Mouse (Mus musculus): Measurements from ENCODE around the gene Slco1a1. TPM values are rescaled to one million over a fixed set of nuclear protein-coding genes. Genes with fewer than 3 reads are reported as not detected.
"Not testable (repeated sequence)": the region's sequence is repeated elsewhere in the genome, so short reads cannot be mapped to it uniquely, and the experiment has no call there.

Gene Slco1a1
- polyA plus RNA-seq, 1 experiment from 2014 or later: 0.67 TPM

GRCm38 (mm10) chr6:141898197-141898596 is 48.6 kb downstream of the Slco1a1 start:
- no peaks in the 10 kb centered on the region for H3K36me3 ChIP-seq (replicated peaks; ENCODE audit: insufficient read depth, low read length)
- H3K27ac ChIP-seq (ENCODE audit: low read depth): no peak overlapping the region
- ATAC-seq: no peak
- no peaks in the 10 kb centered on the region for H3K9me3 ChIP-seq (ENCODE audit: low read length)
- 51% methylated on average over 2 of the region's 2 CpGs for WGBS (ENCODE audit: insufficient replicate concordance)
- H3K4me2 ChIP-seq (ENCODE audit: low read depth, low read length): no peak overlapping the region
- H3K9ac ChIP-seq (replicated peaks): no peak overlapping the region
- no peak overlapping the region for H3K4me3 ChIP-seq (ENCODE audit: low read depth, low read length)
- no peaks in the 10 kb centered on the region for H3K27me3 ChIP-seq (ENCODE audit: insufficient read depth, low read length)
- TF ChIP-seq CTCF (IDR thresholded peaks at IDR 0.05; ENCODE audit: low read depth) (no peak), EP300 (IDR thresholded peaks at IDR 0.05; ENCODE audit: low read depth) (no peak)
- H3K4me1 ChIP-seq (ENCODE audit: insufficient read depth): no peaks in the 10 kb centered on the region
- no peak for DNase-seq

GRCm38 (mm10) chr6:141889723-141890122 is 57.0 kb downstream of the Slco1a1 start:
- Histone ChIP-seq H3K4me3 (ENCODE audit: low read depth, low read length) (no peak overlapping the region), H3K9me3 (ENCODE audit: low read length) (no peaks in the 10 kb centered on the region), H3K36me3 (replicated peaks; ENCODE audit: insufficient read depth, low read length) (no peaks in the 10 kb centered on the region), H3K27ac (ENCODE audit: low read depth) (no peak overlapping the region), H3K9ac (replicated peaks) (no peak overlapping the region), H3K4me2 (ENCODE audit: low read depth, low read length) (no peak overlapping the region), H3K4me1 (ENCODE audit: insufficient read depth) (no peaks in the 10 kb centered on the region), H3K27me3 (ENCODE audit: insufficient read depth, low read length) (no peaks in the 10 kb centered on the region)
- TF ChIP-seq EP300 (IDR thresholded peaks at IDR 0.05; ENCODE audit: low read depth): no peak
- TF ChIP-seq CTCF (IDR thresholded peaks at IDR 0.05; ENCODE audit: low read depth): no peak
- ATAC-seq: no peak
- 51% methylated on average over 2 of the region's 2 CpGs for WGBS (ENCODE audit: insufficient replicate concordance)
- DNase-seq: no peak

- no peak overlapping the region for H3K4me2 ChIP-seq (ENCODE audit: low read depth, low read length)
- no peak for TF ChIP-seq EP300 (IDR thresholded peaks at IDR 0.05; ENCODE audit: low read depth)
- TF ChIP-seq CTCF (IDR thresholded peaks at IDR 0.05; ENCODE audit: low read depth): peak; percentile 43; the same call in 1 of the 2 replicates
- no peak overlapping the region for H3K27ac ChIP-seq (ENCODE audit: low read depth)
- DNase-seq (no peak), ATAC-seq (no peak)
- 57% methylated on average over 2 of the region's 2 CpGs for whole genome bisulfite sequencing (ENCODE audit: insufficient replicate concordance)
- H3K4me1 ChIP-seq (ENCODE audit: insufficient read depth): no peaks in the 10 kb centered on the region
- no peaks in the 10 kb centered on the region for H3K9me3 ChIP-seq (ENCODE audit: low read length)
- H3K9ac ChIP-seq (replicated peaks): no peak overlapping the region
- no peaks in the 10 kb centered on the region for H3K27me3 ChIP-seq (ENCODE audit: insufficient read depth, low read length)
- no peaks in the 10 kb centered on the region for H3K36me3 ChIP-seq (replicated peaks; ENCODE audit: insufficient read depth, low read length)
- H3K4me3 ChIP-seq (ENCODE audit: low read depth, low read length): no peak overlapping the region
These were observed 58.5 kb downstream of the Slco1a1 start for GRCm38 (mm10) chr6:141888248-141888647.

- 53% methylated on average over 1 of the region's 1 CpGs for WGBS (ENCODE audit: insufficient replicate concordance)
- no peaks in the 10 kb centered on the region for H3K27me3 ChIP-seq (ENCODE audit: insufficient read depth, low read length)
- no peaks in the 10 kb centered on the region for H3K9me3 ChIP-seq (ENCODE audit: low read length)
- no peak overlapping the region for H3K27ac ChIP-seq (ENCODE audit: low read depth)
- ATAC-seq (peak; percentile 33), DNase-seq (no peak)
- H3K36me3 ChIP-seq (replicated peaks; ENCODE audit: insufficient read depth, low read length): no peaks in the 10 kb centered on the region
- TF ChIP-seq CTCF (IDR thresholded peaks at IDR 0.05; ENCODE audit: low read depth): no peak
- TF ChIP-seq EP300 (IDR thresholded peaks at IDR 0.05; ENCODE audit: low read depth): no peak
- no peak overlapping the region for H3K9ac ChIP-seq (replicated peaks)
- no peaks in the 10 kb centered on the region for H3K4me1 ChIP-seq (ENCODE audit: insufficient read depth)
- H3K4me2 ChIP-seq (ENCODE audit: low read depth, low read length): no peak overlapping the region
- no peak overlapping the region for H3K4me3 ChIP-seq (ENCODE audit: low read depth, low read length)
These were observed 64.2 kb downstream of the Slco1a1 start for GRCm38 (mm10) chr6:141882581-141882980.

GRCm38 (mm10) chr6:141875742-141876141 is 71.0 kb downstream of the Slco1a1 start:
- DNase-seq; H3K9ac ChIP-seq (replicated peaks); H3K36me3 ChIP-seq (replicated peaks; ENCODE audit: insufficient read depth, low read length); H3K4me3 ChIP-seq (ENCODE audit: low read depth, low read length); H3K4me2 ChIP-seq (ENCODE audit: low read depth, low read length); H3K9me3 ChIP-seq (ENCODE audit: low read length); H3K27me3 ChIP-seq (ENCODE audit: insufficient read depth, low read length); H3K4me1 ChIP-seq (ENCODE audit: insufficient read depth): not testable (repeated sequence)
- ATAC-seq: peak; percentile 59
- peak; percentile 79 for TF ChIP-seq EP300 (IDR thresholded peaks at IDR 0.05; ENCODE audit: low read depth)
- WGBS (ENCODE audit: insufficient replicate concordance): 61% methylated on average over 4 of the region's 4 CpGs
- H3K27ac ChIP-seq (ENCODE audit: low read depth): peak overlapping the region; percentile 72

- 45% methylated on average over 2 of the region's 2 CpGs for WGBS (ENCODE audit: insufficient replicate concordance)
- no peak overlapping the region for H3K9ac ChIP-seq (replicated peaks)
- ATAC-seq (no peak), DNase-seq (no peak)
- H3K36me3 ChIP-seq (replicated peaks; ENCODE audit: insufficient read depth, low read length): no peaks in the 10 kb centered on the region
- no peak overlapping the region for H3K4me3 ChIP-seq (ENCODE audit: low read depth, low read length)
- H3K4me2 ChIP-seq (ENCODE audit: low read depth, low read length): no peak overlapping the region
- no peaks in the 10 kb centered on the region for H3K27me3 ChIP-seq (ENCODE audit: insufficient read depth, low read length)
- no peaks in the 10 kb centered on the region for H3K9me3 ChIP-seq (ENCODE audit: low read length)
- no peaks in the 10 kb centered on the region for H3K4me1 ChIP-seq (ENCODE audit: insufficient read depth)
- TF ChIP-seq CTCF (IDR thresholded peaks at IDR 0.05; ENCODE audit: low read depth) (no peak), EP300 (IDR thresholded peaks at IDR 0.05; ENCODE audit: low read depth) (no peak)
- peak overlapping the region; percentile 88 for H3K27ac ChIP-seq (ENCODE audit: low read depth)
These were observed 75.1 kb downstream of the Slco1a1 start for GRCm38 (mm10) chr6:141871711-141872110.

- Histone ChIP-seq H3K4me3 (ENCODE audit: low read depth, low read length) (no peak overlapping the region), H3K9ac (replicated peaks) (no peak overlapping the region), H3K36me3 (replicated peaks; ENCODE audit: insufficient read depth, low read length) (no peaks in the 10 kb centered on the region), H3K27ac (ENCODE audit: low read depth) (peak overlapping the region; percentile 88), H3K4me2 (ENCODE audit: low read depth, low read length) (no peak overlapping the region), H3K4me1 (ENCODE audit: insufficient read depth) (no peaks in the 10 kb centered on the region), H3K9me3 (ENCODE audit: low read length) (no peaks in the 10 kb centered on the region), H3K27me3 (ENCODE audit: insufficient read depth, low read length) (no peaks in the 10 kb centered on the region)
- WGBS (ENCODE audit: insufficient replicate concordance): 56% methylated on average over 5 of the region's 5 CpGs
- ATAC-seq: peak; percentile 55
- no peak for DNase-seq
- TF ChIP-seq CTCF (IDR thresholded peaks at IDR 0.05; ENCODE audit: low read depth) (no peak), EP300 (IDR thresholded peaks at IDR 0.05; ENCODE audit: low read depth) (peak; percentile 65; the same call in 1 of the 2 replicates)
These were observed 78.0 kb downstream of the Slco1a1 start for GRCm38 (mm10) chr6:141868735-141869134.

All from liver, postnatal 0 days (tissue).